Mouse (Mus musculus): ENCODE results near the gene AY358078. TPM values are rescaled to one million over a fixed set of nuclear protein-coding genes. Genes with fewer than 3 reads are reported as not detected.
"Not testable (repeated sequence)": the region's sequence is repeated elsewhere in the genome, so short reads cannot be mapped to it uniquely, and the experiment has no call there.

AY358078 gene
- polyA plus RNA-seq (2012; rRNA removed), result not detected in 2 replicates

- no peak for DNase-seq (ENCODE audit: low spot score)
These were observed at the start of gene AY358078 for GRCm38 (mm10) chr14:51799746-51800145. Gene AY358078 (plus strand): TSS chr14:51800046.

- no peak for DNase-seq (ENCODE audit: low spot score)
These were observed 43.9 kb upstream of the AY358078 start for GRCm38 (mm10) chr14:51755944-51756343.

GRCm38 (mm10) chr14:51771378-51771777 lies 28.5 kb upstream of the AY358078 start:
- not testable (repeated sequence) for DNase-seq (ENCODE audit: low spot score)

GRCm38 (mm10) chr14:51773490-51773889 lies 26.4 kb upstream of the AY358078 start, which contains the start of gene Ang4:
Gene Ang4 (minus strand): TSS chr14:51773590.
- no peak for DNase-seq (ENCODE audit: low spot score)

GRCm38 (mm10) chr14:51777791-51778190 lies 22.1 kb upstream of the AY358078 start:
- DNase-seq (ENCODE audit: low spot score), result no peak

- no peak for DNase-seq (ENCODE audit: low spot score)
These were observed 20.9 kb upstream of the AY358078 start for GRCm38 (mm10) chr14:51778865-51779481.

- no peak for DNase-seq (ENCODE audit: low spot score)
These were observed 13.5 kb upstream of the AY358078 start for GRCm38 (mm10) chr14:51786335-51786734.

GRCm38 (mm10) chr14:51787061-51787460 lies 12.8 kb upstream of the AY358078 start:
- DNase-seq (ENCODE audit: low spot score), result no peak

- DNase-seq (ENCODE audit: low spot score), result no peak
These were observed 10.7 kb upstream of the AY358078 start for GRCm38 (mm10) chr14:51789196-51789595.

GRCm38 (mm10) chr14:51794106-51794505 lies 5.7 kb upstream of the AY358078 start:
- DNase-seq (ENCODE audit: low spot score), result no peak

GRCm38 (mm10) chr14:51826625-51827024 lies 26.8 kb downstream of the AY358078 start:
- no peak for DNase-seq (ENCODE audit: low spot score)

- not testable (repeated sequence) for DNase-seq (ENCODE audit: low spot score)
These were observed 28.0 kb downstream of the AY358078 start for GRCm38 (mm10) chr14:51827842-51828241.

- no peak for DNase-seq (ENCODE audit: low spot score)
These were observed 29.3 kb downstream of the AY358078 start for GRCm38 (mm10) chr14:51829188-51829587.

- not testable (repeated sequence) for DNase-seq (ENCODE audit: low spot score)
These were observed 38.6 kb downstream of the AY358078 start for GRCm38 (mm10) chr14:51838480-51838879.

GRCm38 (mm10) chr14:51842250-51842649 lies 42.4 kb downstream of the AY358078 start:
- DNase-seq (ENCODE audit: low spot score), result no peak

GRCm38 (mm10) chr14:51842781-51843180 lies 42.9 kb downstream of the AY358078 start:
- no peak for DNase-seq (ENCODE audit: low spot score)

GRCm38 (mm10) chr14:51843882-51844281 lies 44.0 kb downstream of the AY358078 start:
- DNase-seq (ENCODE audit: low spot score), result no peak

GRCm38 (mm10) chr14:51846566-51846965 lies 46.7 kb downstream of the AY358078 start:
- DNase-seq (ENCODE audit: low spot score), result no peak

GRCm38 (mm10) chr14:51851006-51851405 lies 51.2 kb downstream of the AY358078 start:
- DNase-seq (ENCODE audit: low spot score), result not testable (repeated sequence)

- DNase-seq (ENCODE audit: low spot score), result no peak
These were observed 53.6 kb downstream of the AY358078 start, which contains the start of gene Ear6 for GRCm38 (mm10) chr14:51853399-51853798. Gene Ear6 (plus strand): TSS chr14:51853699.

- not testable (repeated sequence) for DNase-seq (ENCODE audit: low spot score)
These were observed 55.4 kb downstream of the AY358078 start for GRCm38 (mm10) chr14:51855280-51855679.

- not testable (repeated sequence) for DNase-seq (ENCODE audit: low spot score)
These were observed 63.8 kb downstream of the AY358078 start for GRCm38 (mm10) chr14:51863603-51864002.

- DNase-seq (ENCODE audit: low spot score), result no peak
These were observed 70.9 kb downstream of the AY358078 start for GRCm38 (mm10) chr14:51870756-51871155.

GRCm38 (mm10) chr14:51871741-51872140 lies 71.9 kb downstream of the AY358078 start:
- DNase-seq (ENCODE audit: low spot score), result no peak
